Mouse (Mus musculus) cerebellum, adult 9-10 months (tissue): ENCODE results near the gene Gbp9.
"Not testable (repeated sequence)": the region's sequence is repeated elsewhere in the genome, so short reads cannot be mapped to it uniquely, and the experiment has no call there.

Experiments used
- DNase-seq: peaks from one replicate; pipeline ENCODE4 v3.0.0; 2022

Gbp9 gene

DNA sequence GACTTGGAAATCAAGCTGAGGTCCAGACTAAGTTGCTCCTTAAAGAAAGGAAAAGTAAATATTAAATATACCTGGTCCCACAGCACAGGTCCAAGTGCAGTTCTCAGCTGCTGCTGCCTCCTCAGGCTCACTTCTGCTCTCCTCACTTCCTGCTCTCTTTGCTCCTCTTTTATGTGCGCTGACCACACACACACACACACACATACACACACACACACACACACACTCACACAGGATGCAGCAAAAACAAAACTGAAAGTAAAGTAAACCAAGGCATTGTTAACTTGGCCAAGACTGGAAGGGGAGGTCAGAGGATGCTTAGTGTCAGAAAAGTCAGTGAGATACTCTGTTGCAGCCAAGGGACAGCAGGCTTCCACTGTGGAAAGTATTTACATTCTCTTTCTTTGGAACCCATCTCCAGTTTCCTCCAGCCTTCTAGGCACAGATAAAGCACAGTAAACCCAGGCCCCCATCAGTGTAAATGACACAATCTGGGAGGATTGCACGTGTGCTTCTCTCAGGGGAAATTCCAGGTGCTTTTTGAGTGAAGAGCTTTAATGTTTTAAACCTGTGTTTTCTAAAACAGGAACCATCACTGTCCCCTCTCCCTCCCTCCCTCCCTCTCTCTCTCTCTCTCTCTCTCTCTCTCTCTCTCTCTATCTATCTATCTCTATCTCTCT, at the start of gene Gbp9, which contains the start of the genes Gbp8 and Gbp4:
TSS of gene Gbp9 (minus strand) at position 131 of the 680 bp plus-strand sequence.
TSS of gene Gbp8 (minus strand) at position 132 of the 680 bp plus-strand sequence.
TSS of gene Gbp4 (minus strand) at position 178 of the 680 bp plus-strand sequence.
- not testable (repeated sequence) for DNase-seq

DNA sequence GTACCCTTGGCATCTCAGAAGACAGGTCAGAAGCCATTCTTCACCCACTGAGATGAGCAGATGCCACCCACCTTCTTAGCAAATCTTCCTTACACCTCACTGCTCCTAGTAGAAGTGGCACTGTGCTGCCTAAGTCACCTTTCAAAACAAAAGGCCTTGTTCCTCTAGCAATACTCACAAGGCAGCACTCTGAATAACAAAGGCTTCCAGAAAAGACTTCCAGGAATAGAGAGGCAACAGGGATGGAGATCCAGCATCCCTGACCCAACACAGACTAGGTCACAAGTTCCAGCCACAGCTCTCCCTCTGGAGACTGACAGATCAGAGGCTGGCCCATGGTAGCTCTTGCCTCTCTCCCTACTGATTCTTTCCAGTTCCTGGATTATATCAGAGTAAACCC, 42.1 kb upstream of the Gbp9 start:
- DNase-seq, result no peak

DNA sequence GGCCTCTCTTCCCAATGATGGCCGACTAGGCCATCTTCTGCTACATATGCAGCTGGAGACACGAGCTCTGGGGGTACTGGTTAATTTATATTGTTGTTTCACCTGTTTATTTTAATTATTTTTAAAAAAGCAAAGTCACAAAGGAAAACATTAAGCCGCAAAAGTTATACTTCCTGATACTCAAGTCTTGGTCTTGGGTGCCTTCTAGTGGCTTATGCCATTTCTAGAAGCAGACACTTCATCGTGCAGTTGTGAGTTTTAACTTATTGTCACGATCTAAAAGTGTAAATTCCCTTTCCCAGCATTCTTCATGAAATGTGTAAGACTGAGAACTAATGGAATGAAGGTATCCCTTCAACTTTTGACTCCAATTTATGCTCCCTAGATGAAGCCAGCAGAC, 17.2 kb upstream of the Gbp9 start:
- DNase-seq, result no peak

DNA sequence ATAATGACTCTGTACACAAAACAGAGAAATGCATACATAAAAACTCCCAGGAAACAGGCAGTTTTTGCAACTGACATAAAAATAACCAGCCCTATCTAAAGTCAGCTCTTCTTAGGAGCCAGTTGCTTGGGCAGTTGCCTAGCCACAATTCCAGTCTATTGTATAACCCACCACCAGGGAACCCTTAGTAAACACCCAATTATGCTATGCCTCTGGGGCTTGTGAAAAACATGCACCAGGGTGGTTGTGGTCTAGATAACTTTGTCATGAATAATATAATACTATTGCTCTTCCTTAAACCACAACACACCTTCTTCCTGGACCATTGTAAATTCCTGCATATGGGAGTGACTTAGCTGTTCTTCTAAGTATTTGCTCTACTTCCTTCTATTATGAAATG, 14.7 kb upstream of the Gbp9 start:
- DNase-seq, result no peak

DNA sequence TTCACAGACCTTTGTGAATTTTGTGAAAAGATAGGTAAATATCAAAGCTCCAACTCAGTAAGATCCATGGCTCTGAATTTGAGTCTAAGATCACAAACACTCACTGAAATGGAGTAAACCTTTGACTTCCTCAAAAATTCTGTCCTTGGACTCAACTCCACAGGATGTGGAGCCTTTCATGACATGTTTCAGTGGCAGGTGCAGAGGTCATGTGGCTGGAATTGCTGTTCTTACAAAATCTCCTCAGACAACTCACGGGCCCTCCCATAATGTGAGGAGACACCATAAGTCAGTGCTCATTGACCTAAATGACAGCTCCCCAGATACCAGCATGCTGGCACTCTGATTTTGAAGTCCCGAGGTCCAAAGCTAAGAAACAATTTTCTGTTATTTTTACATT, 8.7 kb upstream of the Gbp9 start:
- DNase-seq, result not testable (repeated sequence)

DNA sequence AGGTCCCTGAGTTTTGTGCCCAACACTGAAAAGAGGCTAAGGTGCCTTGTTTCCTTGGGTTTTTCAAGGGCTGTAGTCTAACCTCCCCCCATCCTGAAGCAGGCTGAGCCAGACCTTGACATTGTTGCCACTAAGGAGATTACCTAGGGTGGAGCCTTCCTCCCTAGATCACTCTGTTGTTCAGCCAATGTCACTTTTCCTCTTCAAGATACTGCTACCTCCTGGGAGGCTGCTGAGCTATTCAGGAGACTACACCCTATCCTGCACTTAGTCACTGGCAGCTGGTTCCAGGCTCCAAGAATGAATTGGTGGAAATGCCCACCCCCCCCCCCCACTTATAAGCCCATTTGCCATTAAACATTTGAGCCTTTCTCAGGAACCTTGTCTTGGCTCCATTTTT, 7.1 kb upstream of the Gbp9 start:
- DNase-seq, result no peak

DNA sequence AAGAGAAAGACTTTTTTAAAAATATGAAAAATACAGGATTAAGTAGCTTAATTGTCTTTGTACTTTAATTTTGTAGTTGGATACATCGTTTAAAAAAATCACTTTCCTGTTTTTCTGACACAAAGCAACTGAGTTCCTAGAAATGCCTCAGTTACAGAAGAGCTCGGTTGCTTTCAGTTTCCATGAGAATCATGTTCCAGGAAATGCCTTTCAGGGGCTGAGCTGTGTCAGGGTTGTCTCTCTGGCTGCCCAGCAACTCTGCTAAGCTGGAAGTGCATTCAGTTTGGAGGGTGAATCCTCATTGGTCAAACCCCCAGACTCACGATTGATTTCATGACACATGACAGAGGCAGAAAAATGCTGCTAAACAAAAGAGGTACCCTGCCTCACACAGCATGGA, 6.4 kb upstream of the Gbp9 start:
- not testable (repeated sequence) for DNase-seq

DNA sequence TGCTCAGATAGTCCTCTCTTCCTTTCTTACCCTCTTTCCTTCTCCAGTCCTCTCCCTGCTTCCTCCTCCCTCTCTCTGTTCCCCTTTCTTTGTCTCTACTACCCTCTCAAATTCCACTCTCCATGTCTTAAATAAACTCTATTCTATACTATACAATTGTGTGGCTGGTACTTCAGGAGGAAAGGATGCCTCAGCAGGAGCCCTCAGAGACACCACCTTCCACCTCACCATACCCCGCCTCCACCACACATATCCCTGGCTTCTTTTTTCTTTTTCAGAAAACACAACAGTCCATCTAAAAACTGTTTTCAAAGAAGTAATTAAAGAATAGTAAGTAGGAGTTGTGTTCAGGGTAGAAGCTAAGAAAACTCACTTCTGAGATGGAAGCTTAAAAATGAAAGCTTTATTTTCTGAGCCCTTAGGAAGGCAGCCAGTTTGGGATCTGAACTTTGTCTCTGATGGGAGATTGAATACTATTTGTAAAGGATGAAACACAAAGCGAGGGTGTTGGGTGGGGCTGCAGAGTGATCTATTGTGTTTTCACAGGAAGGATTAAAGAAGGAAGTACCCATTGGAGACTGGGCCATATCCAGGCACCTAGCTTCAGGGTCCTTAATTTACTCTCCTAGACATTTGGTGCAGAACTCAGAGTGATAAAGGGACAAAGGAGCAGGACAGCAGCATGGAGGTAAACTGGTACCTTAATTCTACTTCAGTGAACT, 911 bp upstream of the Gbp9 start:
- not testable (repeated sequence) for DNase-seq

DNA sequence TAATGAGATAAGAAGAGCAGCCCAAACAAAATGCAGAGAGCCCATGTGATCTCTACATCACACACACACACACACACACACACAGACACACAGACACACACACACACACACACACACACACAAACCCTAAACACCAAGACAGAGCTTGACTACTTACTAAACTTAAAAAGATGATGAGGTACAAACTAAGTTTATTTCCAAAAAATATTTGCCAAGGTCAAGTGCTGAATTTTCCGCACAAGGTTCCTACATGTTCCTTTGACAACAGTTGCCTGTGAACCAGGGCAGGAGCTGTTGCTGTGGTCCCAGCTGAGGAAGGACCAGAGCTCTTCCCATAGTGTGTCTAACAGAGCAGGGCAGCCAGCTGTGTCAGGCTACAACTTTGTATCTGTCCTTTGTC, 433 bp downstream of the Gbp9 start:
- no peak for DNase-seq

DNA sequence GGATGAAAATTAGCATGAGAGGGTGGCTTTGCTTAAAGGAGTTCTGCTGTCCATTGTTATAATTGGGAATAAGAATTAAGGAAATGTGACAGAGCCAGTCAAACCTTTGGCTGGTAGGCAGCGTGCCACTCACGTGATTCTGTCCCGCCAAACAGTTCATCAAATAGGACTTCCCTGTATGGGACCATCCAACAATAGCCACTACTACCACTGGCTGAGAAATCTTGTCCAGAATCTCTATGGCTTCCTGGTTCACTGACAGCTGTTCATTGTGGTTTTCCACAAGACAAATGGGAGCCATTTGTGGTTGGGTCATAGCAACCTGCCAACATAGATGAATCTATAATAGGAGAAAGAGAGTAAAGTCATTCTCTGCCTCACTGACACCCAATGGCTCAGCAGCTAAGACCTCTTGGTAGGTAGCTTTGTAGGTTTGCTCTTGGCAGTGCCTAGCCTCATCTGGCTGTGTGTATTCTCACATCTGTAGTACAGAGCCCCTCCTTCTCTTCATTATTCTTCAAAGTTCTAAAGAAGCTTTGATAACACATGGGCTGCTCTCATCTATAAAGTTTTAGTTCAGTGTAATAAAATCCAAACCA, 2.5 kb downstream of the Gbp9 start:
- DNase-seq, result not testable (repeated sequence)

DNA sequence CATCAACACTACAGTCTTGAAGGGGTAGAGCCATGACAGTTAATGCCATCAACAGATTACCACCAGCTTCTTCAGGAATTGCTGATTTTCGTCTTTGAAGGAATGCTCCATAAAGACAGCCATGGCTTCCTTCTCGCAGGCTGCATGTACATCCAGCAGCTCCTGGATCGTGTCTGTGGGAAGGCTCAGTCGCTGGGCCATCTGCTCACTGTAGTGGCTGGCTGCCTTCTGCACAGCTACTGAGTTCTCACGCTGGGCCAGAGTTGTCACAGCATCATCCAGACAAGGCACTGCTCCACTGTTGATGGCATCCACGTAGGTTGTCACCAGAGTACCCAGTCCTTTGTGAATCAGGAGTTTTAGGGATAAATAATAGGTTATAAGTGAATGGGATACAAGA, 17.6 kb downstream of the Gbp9 start:
- not testable (repeated sequence) for DNase-seq

DNA sequence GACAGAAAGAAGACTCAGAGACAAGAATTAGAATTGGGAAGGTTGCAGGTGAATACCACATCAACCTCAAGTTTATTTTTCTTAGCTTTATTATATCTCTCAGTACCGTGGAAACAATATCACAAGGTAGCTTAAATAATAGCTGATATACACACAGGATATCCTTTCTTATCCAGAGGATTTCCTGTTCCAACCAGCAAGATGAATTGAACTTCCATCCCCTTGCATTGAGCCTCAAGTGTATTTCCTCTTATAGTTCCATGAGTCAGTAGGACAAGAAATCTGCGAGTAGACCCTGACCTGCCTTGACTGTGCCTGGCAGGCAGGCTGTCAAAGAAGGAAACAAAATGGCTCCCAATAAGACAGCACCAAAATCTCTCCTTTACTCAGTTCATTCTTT, 23.6 kb downstream of the Gbp9 start:
- no peak for DNase-seq

DNA sequence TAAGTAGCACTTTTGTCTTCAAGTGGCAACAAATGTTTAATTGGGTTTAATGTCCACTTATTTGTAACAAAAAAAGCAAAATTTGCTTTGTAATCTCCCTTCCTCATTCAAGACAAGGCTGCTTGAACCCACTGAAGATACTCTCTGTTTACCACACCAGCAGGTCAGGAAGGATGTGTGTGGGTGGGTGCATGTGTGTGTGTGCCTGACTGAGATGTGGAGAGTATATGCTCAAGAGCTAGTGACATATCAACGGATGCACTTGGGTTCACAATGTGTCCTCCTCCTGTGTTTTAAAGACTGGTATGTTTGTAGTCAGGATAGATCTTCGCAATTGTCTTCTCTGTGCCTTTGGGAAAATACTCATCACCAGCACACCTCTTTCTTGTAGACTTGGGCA, 24.6 kb downstream of the Gbp9 start:
- DNase-seq, result no peak

DNA sequence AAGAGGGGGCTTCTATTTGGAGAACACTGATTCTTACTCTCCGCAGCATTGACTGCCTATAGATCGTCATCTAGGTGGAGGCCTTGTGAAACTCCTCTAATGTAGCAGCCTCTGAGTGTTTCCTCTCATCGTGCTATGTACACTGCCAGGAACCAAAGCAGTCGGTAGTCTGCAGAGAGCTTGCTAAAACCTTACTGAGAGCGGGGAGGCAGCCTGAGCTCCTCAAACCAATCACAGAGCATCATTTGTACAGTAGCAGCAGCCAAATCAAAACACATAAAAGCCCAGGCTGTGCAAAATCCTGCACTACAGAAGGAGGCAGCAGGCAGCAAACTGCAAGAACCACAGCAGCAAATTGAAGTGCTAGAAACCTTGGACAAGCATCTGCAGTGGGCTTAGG, 25.7 kb downstream of the Gbp9 start:
- DNase-seq, result no peak

DNA sequence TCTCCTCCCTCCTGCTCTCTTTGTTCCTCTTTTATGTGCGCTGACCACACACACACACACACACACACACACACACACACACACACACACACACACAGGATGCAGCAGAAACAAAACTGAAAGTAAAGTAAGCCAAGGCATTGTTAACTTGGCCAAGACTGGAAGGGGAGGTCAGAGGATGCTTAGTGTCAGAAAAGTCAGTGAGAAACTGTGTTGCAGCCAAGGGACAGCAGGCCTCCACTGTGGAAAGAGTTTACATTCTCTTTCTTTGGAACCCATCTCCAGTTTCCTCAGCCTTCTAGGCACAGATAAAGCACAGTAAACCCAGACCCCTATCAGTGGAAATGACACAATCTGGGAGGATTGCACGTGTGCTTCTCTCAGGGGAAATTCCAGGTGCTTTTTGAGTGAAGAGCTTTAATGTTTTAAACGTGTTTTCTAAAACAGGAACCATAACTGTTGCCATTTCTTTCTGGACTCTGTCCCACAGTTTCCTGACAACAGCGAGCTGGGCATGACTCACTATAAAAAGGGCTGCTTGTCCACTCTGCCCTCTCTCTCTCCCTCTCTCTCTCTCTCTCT, 29.0 kb downstream of the Gbp9 start:
- DNase-seq, result not testable (repeated sequence)

DNA sequence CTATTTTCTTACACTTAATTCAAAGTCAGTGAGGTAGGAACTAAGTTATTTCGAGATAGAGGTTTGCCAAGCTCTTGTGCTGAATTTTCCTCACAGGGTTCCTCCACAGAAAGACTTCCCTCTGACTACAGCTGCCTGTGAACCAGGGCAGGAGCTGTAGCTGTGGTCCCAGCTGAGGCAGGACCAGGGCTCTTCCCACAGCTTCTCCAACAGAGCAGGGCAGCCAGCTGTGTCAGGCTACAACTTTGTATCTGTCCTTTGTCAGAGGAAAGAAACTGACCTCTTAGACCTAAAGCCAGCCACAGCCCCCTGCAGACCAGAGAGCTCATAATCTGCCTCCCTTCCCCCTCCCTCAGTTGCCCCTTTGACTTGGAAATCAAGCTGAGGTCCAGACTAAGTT, 29.6 kb downstream of the Gbp9 start:
- not testable (repeated sequence) for DNase-seq

DNA sequence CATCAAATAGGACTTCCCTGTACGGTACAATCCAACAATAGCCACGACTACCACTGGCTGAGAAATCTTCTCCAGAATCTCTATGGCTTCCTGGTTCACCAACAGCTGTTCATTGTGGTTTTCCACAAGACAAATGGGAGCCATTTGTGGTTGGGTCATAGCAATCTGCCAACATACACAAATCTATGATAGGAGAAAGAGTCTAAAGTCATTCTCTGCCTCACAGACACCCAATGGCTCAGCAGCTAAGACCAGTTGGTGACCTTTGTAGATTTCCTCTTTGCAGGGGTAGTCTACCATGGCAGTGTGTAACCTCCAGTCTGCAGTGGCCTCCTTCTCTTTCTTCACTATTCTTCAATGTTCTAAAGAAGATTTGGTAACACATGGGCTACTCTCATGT, 33.6 kb downstream of the Gbp9 start:
- not testable (repeated sequence) for DNase-seq

DNA sequence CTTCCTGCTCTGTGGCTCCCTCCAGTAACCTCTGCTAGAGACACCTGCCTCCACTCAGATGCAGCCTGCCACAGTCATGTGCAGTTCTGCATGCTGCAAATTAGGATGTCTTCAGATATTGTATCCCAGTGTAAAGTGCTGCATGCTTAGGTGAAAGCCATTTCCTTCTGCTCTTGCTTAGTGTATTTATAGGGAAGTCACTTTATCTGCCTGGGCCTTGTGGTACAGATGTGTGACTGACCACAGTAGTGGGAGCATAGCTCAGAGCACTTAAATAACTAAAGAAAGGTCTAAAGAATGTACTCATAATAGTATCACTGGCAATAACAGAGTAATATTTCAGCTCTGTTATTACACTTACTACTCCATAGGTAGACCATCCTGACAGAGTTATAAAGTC, 57.4 kb downstream of the Gbp9 start:
- DNase-seq, result no peak

DNA sequence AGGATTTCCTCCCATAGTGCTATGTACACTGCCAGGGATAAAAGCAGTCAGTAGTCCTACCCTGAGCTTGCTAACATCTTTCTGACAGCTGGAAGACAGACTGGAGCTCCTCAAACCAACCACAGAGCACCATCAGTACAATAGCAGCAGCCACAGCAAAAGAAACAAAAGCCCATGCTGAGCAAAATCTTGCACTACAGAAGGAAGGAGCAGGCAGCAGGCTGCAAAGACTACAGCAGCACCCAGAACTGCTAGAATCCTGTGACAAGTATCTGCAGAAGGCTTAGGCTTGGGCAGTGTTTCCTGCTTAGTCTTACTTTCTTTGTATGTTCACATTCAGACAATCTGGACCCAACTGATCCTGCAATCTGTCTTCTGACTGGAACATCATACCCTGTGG, 71.0 kb downstream of the Gbp9 start:
- not testable (repeated sequence) for DNase-seq

DNA sequence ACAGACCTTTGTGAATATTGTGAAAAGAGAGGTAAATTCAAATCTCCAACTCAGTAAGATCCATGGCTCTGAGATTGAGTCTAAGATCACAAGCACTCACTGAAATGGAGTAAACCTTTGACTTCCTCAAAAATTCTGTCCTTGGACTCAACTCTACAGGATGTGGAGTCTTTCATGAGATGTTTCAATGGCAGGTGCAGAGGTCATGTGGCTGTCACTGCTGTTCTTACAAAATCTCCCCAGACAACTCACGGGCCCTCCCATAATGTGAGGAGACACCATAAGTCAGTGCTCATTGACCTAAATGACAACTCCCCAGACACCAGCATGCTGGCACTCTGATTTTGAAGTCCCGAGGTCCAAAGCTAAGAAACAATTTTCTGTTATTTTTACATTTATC, 74.9 kb downstream of the Gbp9 start:
- DNase-seq, result not testable (repeated sequence)

DNA sequence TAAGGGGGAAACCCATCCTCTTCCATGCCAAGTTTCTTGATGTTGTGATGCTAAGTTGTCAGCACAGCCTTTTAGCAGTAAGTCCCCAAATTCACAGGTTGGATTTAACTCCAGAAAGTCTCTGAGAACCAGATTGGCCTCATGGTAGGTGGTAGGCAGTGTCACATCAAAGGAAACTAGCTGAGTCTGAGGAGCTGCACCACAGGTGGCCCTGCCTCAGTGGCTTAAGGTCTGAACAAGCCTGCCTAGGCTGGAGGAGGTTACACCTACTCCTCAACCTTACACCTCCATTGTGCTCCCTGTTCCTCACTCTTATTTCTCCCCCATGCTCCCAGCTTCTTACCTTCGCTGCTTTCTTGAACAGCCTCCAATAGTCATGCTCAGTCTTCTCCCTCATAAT, 76.0 kb downstream of the Gbp9 start:
- no peak for DNase-seq

DNA sequence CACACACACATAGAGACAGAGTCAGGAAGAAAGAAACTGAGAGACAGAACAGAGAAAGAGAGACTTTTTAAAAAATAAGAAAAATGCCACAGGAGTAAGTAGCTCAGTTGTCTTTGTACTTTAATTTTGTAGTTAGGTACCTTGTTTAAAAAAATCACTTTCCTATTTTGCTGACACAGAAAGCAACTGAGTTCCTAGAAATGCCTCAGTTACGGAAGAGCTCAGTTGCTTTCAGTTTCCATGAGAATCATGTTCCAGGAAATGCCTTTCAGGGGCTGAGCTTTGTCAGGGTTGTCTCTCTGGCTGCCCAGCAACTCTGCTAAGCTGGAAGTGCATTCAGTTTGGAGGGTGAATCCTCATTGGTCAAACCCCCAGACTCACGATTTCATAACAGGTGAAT, 76.9 kb downstream of the Gbp9 start:
- not testable (repeated sequence) for DNase-seq

DNA sequence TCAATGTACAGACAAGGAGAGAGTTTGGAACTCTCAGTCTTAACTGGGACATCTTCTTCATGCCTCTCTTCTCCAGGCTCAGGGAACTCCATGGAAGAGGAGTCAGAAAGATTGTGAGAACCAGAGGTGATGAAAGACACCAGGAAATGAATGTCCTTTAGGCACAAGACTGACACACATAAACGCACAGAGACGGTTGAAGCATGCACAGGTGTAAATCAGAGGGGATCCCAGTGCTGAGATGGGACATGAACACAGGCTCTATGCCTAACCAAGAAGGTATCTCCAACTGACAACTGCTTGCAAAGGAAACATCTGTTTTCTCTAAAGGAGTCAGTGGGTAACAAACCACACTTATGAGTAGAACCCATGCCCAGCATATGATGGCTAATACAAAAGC, 79.1 kb downstream of the Gbp9 start:
- no peak for DNase-seq

DNA sequence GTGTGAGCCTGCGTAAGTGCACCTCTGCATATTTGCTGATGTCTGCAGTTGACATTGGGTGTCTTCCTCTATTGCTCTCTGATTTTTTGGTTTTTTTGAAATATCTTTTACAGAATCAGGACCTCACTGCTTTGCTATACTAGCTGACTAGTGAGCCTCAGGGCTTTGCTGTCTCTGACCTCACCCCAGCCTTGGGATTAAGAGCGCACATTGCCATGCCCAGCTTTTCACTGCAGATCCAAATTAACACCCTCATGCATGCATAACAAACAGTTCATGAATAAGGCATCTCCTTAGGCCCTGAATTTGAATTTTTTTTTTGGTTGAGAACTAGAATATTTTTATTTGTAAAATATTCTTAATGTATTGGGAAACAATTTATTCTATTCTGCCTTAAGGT, 84.1 kb downstream of the Gbp9 start:
- no peak for DNase-seq
